12 mouse cellular contexts compared by ENCODE assay signal in the genomic region with DNA sequence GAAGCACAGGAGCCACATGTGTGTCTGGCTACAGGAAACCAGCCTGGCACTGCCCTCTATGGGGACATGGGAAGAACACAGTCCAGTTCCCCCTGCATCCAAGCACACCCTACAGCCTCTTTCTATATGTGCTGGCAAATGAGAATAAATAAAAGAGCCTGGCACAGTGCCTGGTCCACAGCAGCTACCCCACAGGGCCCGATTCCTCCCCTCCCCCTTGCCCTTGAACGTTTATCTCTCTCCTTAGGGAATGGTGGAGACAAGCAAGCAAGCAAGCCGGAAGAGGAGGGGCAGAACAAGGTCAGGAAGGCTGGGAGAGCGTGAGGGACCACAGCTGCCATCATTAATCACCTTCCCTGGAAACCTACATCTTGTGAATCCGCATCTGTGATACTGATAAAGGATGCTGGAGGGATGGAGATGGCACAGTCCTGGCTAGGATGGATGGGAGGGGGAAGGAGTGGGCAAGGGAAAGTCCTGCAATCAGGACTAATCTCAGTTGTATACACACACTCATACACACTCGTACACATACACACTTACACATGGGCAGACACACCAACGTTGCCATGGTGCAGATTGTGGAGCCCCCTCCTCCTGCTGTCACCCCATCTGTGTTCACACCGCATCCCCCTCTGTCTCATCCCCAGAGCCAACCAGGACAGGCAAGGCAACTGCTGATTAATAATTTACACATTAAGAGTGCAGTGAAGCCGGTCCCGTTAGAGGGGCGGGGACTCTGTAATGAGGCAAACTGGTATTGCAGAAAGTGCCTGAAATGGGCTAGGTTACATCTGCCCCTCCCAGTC. TPM values are rescaled to one million over a fixed set of nuclear protein-coding genes. Genes with fewer than 3 reads are reported as not detected.
DNase-seq lines count a peak whose midpoint lies in the region; ATAC-seq and TF ChIP-seq lines count a peak whose summit lies in the region.
"Had no signal": no experiment of that assay in that cellular context is flagged by ENCODE, and none has a peak within 500 bp of the region (broad histone marks: within the 10 kb centered on the region; RNA-seq: fewer than 3 reads in every experiment).

No protein-coding gene starts in this region.

- no peak for TF ChIP-seq POLR2A in kidney, adult 2 months (IDR thresholded peaks at IDR 0.05; ENCODE audit: low read depth, low read length)

- no peaks in the 10 kb centered on the region for H3K9me3 ChIP-seq in E14TG2a.4 (ENCODE audit: low read length)
- H3K9me3 ChIP-seq in hindbrain, embryonic 10.5 days, result no peaks in the 10 kb centered on the region

- H3K27ac ChIP-seq in hindbrain, embryonic 10.5 days, result peak overlapping the region; percentile 40; the same call in 1 of the 2 replicates
- H3K27ac ChIP-seq in kidney, adult 2 months (ENCODE audit: insufficient read depth, low read depth, low read length), result no peak overlapping the region
- H3K27ac ChIP-seq: heart, adult 2 months had no signal

- WGBS in hindbrain, embryonic 10.5 days, result 71% methylated on average over 11 of the region's 11 CpGs
- WGBS in kidney, adult 2 months, result 45% methylated on average over 11 of the region's 11 CpGs

- H3K36me3 ChIP-seq in E14TG2a.4 (ENCODE audit: insufficient read depth, low read length), result no peaks in the 10 kb centered on the region
- no peaks in the 10 kb centered on the region for H3K36me3 ChIP-seq in hindbrain, embryonic 10.5 days
- H3K36me3 ChIP-seq in kidney, adult 2 months (ENCODE audit: control insufficient read depth, insufficient read depth, low read length), result no peaks in the 10 kb centered on the region

- H3K4me3 ChIP-seq in E14TG2a.4 (replicated peaks; ENCODE audit: low read length), result peak overlapping the region; percentile 23; the same call in 1 of the 2 replicates
- no peak overlapping the region for H3K4me3 ChIP-seq in hindbrain, embryonic 10.5 days
- H3K4me3 ChIP-seq in kidney, adult 2 months (ENCODE audit: insufficient read depth, low read depth, low read length), result no peak overlapping the region
- H3K4me3 ChIP-seq: erythroblast, embryonic 14.5 days; heart, adult 2 months had no signal

- peaks cover 25% of the 10 kb centered on the region for H3K27me3 ChIP-seq in E14TG2a.4 (ENCODE audit: insufficient read depth, low read length)
- H3K27me3 ChIP-seq in hindbrain, embryonic 10.5 days (ENCODE audit: insufficient read depth, poor library complexity, severe bottlenecking), result no peaks in the 10 kb centered on the region
- H3K27me3 ChIP-seq in kidney, adult 2 months (replicated peaks; ENCODE audit: control insufficient read depth, insufficient read depth, low read length), result no peaks in the 10 kb centered on the region

- no peak for ATAC-seq in megakaryocyte progenitor cell, adult 5-6 weeks (replicated peaks; ENCODE audit: poor library complexity)

- no peak for TF ChIP-seq CTCF in E14TG2a.4 (conservative IDR thresholded peaks at IDR 0.05; ENCODE audit: low read length)
- no peak for TF ChIP-seq CTCF in kidney, adult 2 months (conservative IDR thresholded peaks at IDR 0.05; ENCODE audit: insufficient read depth, insufficient read length, low read depth, low read length)

- peaks cover 40% of the 10 kb centered on the region for H3K4me1 ChIP-seq in E14TG2a.4 (replicated peaks; ENCODE audit: low read depth, low read length)
- peaks cover 37% of the 10 kb centered on the region for H3K4me1 ChIP-seq in hindbrain, embryonic 10.5 days (replicated peaks)
- no peaks in the 10 kb centered on the region for H3K4me1 ChIP-seq in kidney, adult 2 months (ENCODE audit: control insufficient read depth, insufficient read depth, low read length)

- peak; percentile 23 for DNase-seq in ES-CJ7 (ENCODE audit: low read depth, low spot score)
- peak; percentile 23 for DNase-seq in hindbrain, embryonic 10.5 days (ENCODE audit: low spot score)
- peak; percentile 49 for DNase-seq in mesoderm, embryonic 11.5 days (ENCODE audit: low read depth, low spot score)
- no peak for DNase-seq in kidney, adult 9 months
- DNase-seq in kidney, adult 2 months, result no peak
- DNase-seq: adrenal gland, postnatal 10 days; cerebellum, adult 8-10 months; heart, adult 2 months; lung, adult 18-20 months had no signal

RNA-seq across cellular contexts. Expression of gene Nectin1, which starts 44.2 kb away (rescaled TPM):
- 6.6 and 7.2 TPM in 2 replicates for polyA plus RNA-seq in hindbrain, embryonic 10.5 days (2016; fragmentation: Nextera tagmentation; extraction: Ambion mirVana)
- total RNA-seq in megakaryocyte progenitor cell, adult 5-6 weeks (2015), result 1.7 and 2.0 TPM in 2 replicates
- 0.08 and 0.54 TPM in 2 replicates for total RNA-seq in megakaryocyte progenitor cell, adult 5-6 weeks (2017)
- polyA plus RNA-seq in kidney, adult 2 months (2012; rRNA removed), result 26.5 and 27.6 TPM in 2 replicates

Comparison
In these comparisons a context has a peak if more than half of its experiments do, and no peak if none do; other contexts are left out.
1. DNase-seq: peak in ES-CJ7 (single experiment), hindbrain, embryonic 10.5 days (single experiment) and mesoderm, embryonic 11.5 days (single experiment); none in kidney, adult 9 months (single experiment) and kidney, adult 2 months (single experiment).